Mouse (Mus musculus) frontal cortex, postnatal 25 days (tissue): ENCODE data around the gene Plet1.

Experiments
- DNase-seq, 2 experiments: peaks; one replicate each; pipeline ENCODE4 v3.0.0; 2022; ENCODE audit warnings: low spot score in 2 of 2

Gene Plet1

DNA sequence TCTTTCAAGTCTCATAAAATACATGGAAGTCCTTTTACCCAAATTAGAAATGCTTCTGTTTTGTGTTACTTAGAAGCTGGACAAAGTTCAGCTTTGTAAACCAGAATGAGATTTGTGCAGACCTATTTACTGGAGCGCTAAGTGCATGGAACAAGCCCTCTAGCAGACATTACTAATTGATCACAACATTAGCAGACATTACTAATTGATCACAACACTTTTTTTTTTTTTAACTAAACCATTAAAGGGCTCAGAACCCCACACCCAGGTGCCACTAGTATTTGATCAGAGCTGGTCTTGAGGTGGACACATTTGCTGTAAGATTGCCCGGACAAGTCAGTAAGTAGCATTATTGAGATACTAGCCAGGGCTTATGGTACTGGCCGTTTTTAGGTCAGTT, 39.5 kb downstream of the Plet1 start:
- DNase-seq = no peak

GRCm38 (mm10) chr9:50535930-50536329, 41.6 kb downstream of the Plet1 start:
- no peak for DNase-seq

DNA sequence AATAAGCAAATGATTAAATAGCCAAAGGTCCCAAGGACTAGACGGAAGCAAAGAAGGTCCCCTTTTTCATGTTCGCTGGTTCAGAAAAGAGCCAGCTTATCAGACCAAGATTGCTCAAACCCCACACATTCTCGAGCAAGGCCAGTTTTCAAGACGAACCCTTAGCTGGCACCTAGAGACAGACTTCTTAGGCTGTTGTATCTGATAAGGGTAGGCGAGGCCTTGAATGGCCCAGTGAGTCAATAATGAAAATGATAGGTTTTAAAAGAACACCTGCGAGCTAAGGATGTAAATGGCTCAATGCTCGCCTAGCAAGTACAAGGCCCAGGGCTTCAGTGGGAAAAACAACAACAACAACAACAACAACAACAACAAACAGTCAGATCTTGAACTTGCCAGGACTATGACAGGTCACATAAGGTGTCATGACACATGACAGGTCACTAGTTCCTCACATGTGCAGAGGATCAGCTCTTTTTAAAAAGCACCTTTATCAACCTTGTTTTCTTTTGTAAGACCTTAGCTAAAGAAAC, 42.3 kb downstream of the Plet1 start:
- no peak for DNase-seq

- DNase-seq = no peak
These were observed 43.0 kb downstream of the Plet1 start for GRCm38 (mm10) chr9:50537295-50537694.

DNA sequence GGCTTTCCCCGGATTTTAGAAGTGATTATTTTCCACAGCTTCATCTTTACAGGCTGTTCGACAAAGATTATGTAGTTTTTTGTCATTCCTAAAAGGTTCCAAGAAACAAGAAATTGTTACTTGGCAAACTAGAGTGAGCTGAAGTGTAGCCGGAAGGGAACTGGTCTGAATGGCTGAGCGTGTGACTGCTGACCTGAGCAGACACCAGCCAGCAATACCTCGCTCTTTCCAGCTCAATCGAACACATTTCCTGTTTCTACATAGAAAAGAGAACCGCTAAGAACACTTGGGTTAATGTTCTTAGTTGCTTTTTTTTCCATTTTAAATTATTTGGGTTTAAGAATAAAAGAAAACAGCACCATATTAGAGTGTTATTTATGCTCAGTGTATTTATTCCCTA, 45.8 kb downstream of the Plet1 start:
- no peak for DNase-seq

GRCm38 (mm10) chr9:50542401-50542800, 48.1 kb downstream of the Plet1 start:
- DNase-seq = no peak

GRCm38 (mm10) chr9:50547859-50548478, 53.6 kb downstream of the Plet1 start:
- no peak for DNase-seq

DNA sequence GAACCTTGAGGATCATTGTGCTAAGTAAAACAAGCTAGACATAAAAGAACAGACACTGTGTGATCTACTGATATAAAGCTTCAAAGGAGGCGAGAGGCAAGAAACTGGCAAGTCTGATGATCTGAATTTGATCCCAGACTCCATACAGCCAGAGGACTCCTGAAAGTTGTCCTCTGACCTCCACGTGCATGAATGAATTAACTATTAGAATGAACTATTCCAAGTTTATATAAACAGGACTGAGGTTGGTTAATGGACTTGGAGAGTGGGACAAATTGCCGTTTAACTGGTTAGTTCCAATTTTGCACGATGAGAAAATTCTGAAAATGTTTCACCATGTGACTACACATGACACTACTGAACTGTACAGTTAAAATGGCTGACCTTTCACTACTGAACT, 54.6 kb downstream of the Plet1 start:
- DNase-seq = no peak

GRCm38 (mm10) chr9:50552206-50552605, 57.9 kb downstream of the Plet1 start:
- no peak for DNase-seq

GRCm38 (mm10) chr9:50553547-50553946, 59.2 kb downstream of the Plet1 start:
- DNase-seq = no peak

GRCm38 (mm10) chr9:50554241-50555093, 60.1 kb downstream of the Plet1 start, which contains the start of gene Il18:
Gene Il18, plus strand, starts transcription at chr9:50554827.
- peak; percentile 20 to 44 for DNase-seq

- DNase-seq = no peak
These were observed 60.7 kb downstream of the Plet1 start, which contains the start of gene Bco2 for GRCm38 (mm10) chr9:50555094-50555446. Gene Bco2, minus strand, starts transcription at chr9:50555181.
